Mouse (Mus musculus) hindbrain, postnatal 0 days (tissue): ENCODE measurements around the gene Krtcap2. TPM values are rescaled to one million over a fixed set of nuclear protein-coding genes. Genes with fewer than 3 reads are reported as not detected.

Experiments used
- ATAC-seq: fragments of 200-750 bp; cut with Nextera tagmentation; 2 replicates; pipeline ENCODE4 v1.8.0; 2017; ENCODE audit warnings: mild to moderate bottlenecking, moderate TSS enrichment, moderate library complexity
- DNase-seq: peaks from one replicate; pipeline ENCODE4 v3.0.0-alpha.2; 2015; ENCODE audit warnings: low spot score
- H3K27ac ChIP-seq: fragments of 300-500 bp; sonication (generic); 2 replicates; pipeline ENCODE4 v1.5.1; 2014; ENCODE audit warnings: mild to moderate bottlenecking
- H3K27me3 ChIP-seq: fragments of 300-500 bp; sonication (generic); 2 replicates; pipeline ENCODE4 v1.6.1; 2014; ENCODE audit warnings: low read length, mixed read lengths; ENCODE audit not compliant: insufficient read depth
- H3K36me3 ChIP-seq: fragments of 300-500 bp; sonication (generic); 2 replicates; pipeline ENCODE4 v1.6.1; 2014; ENCODE audit warnings: low read length, mixed read lengths; ENCODE audit not compliant: insufficient read depth
- H3K4me1 ChIP-seq: fragments of 300-500 bp; sonication (generic); 2 replicates; pipeline ENCODE4 v1.6.1; 2014; ENCODE audit warnings: antibody characterized with exemption, low read length, mixed read lengths; ENCODE audit not compliant: insufficient read depth
- H3K4me2 ChIP-seq: fragments of 300-500 bp; sonication (generic); 2 replicates; pipeline ENCODE4 v1.6.1; 2014; ENCODE audit warnings: low read depth, mild to moderate bottlenecking, low read length, moderate library complexity, mixed read lengths
- H3K4me3 ChIP-seq: fragments of 300-500 bp; sonication (generic); 2 replicates; pipeline ENCODE4 v1.5.1; 2014; ENCODE audit warnings: low read length
- H3K9ac ChIP-seq: fragments of 300-500 bp; sonication (generic); replicated peaks from 2 replicates; pipeline ENCODE4 v1.6.1; 2014; ENCODE audit warnings: mild to moderate bottlenecking, low read length, moderate library complexity, mixed read lengths
- H3K9me3 ChIP-seq: fragments of 300-500 bp; sonication (generic); 2 replicates; pipeline ENCODE4 v1.6.1; 2016; ENCODE audit warnings: low read length, mixed read lengths
- CTCF ChIP-seq: IDR thresholded peaks from 2 replicates; pipeline ENCODE4 v1.5.1; 2016; ENCODE audit warnings: antibody characterized with exemption, control low read depth, low read depth
- WGBS: fragments of 180-500 bp; shearing (Covaris S2); extraction: QIAGEN DNeasy Blood & Tissue Kit; methylation state at CpG from one replicate; pipeline ENCODE4 v1.1.7; 2014; 5-methylcytosine and 5-hydroxymethylcytosine counted together
- polyA plus RNA-seq: library from polyadenylated mRNA; unstranded; fragments of >200 nt; fragmentation: Nextera tagmentation; extraction: Ambion mirVana; gene quantifications from 2 replicates; pipeline ENCODE4 v1.2.1, GENCODE M21; 2015
- total RNA-seq: library from RNA; depleted of rRNA; stranded (reverse); fragments of >200 nt; gene quantifications from 2 replicates; pipeline ENCODE4 v1.2.3, GENCODE M21; 2014

Gene Krtcap2
- total and polyA plus RNA-seq, 2 experiments from 2014 or later: 74.9 to 250 TPM

GRCm38 (mm10) chr3:89284261-89284660 is 38.5 kb downstream of the Krtcap2 start:
- Histone ChIP-seq H3K9ac (no peak overlapping the region), H3K4me3 (no peak overlapping the region), H3K27me3 (no peaks in the 10 kb centered on the region), H3K36me3 (no peaks in the 10 kb centered on the region), H3K9me3 (no peaks in the 10 kb centered on the region), H3K4me2 (no peak overlapping the region), H3K27ac (no peak overlapping the region), H3K4me1 (peaks cover 8% of the 10 kb centered on the region; the same call in 1 of the 2 replicates)
- DNase-seq (no peak), ATAC-seq (no peak)
- no peak for TF ChIP-seq CTCF
- WGBS: 87% methylated on average over 3 of the region's 3 CpGs

GRCm38 (mm10) chr3:89285526-89285925 is 39.8 kb downstream of the Krtcap2 start:
- Histone ChIP-seq H3K4me1 (no peaks in the 10 kb centered on the region), H3K36me3 (no peaks in the 10 kb centered on the region), H3K27ac (no peak overlapping the region), H3K9me3 (no peaks in the 10 kb centered on the region), H3K4me2 (no peak overlapping the region), H3K27me3 (no peaks in the 10 kb centered on the region), H3K4me3 (no peak overlapping the region), H3K9ac (no peak overlapping the region)
- WGBS: 20% methylated on average over 2 of the region's 2 CpGs
- no peak for ATAC-seq
- no peak for TF ChIP-seq CTCF
- DNase-seq: no peak

- H3K9me3 ChIP-seq: no peaks in the 10 kb centered on the region
- no peak overlapping the region for H3K27ac ChIP-seq
- H3K36me3 ChIP-seq: no peaks in the 10 kb centered on the region
- no peak for TF ChIP-seq CTCF
- H3K4me3 ChIP-seq: no peak overlapping the region
- no peak overlapping the region for H3K9ac ChIP-seq
- DNase-seq: no peak
- ATAC-seq: no peak
- 68% methylated on average over 5 of the region's 5 CpGs for WGBS
- no peak overlapping the region for H3K4me2 ChIP-seq
- no peaks in the 10 kb centered on the region for H3K27me3 ChIP-seq
- no peaks in the 10 kb centered on the region for H3K4me1 ChIP-seq
Measured at GRCm38 (mm10) chr3:89287286-89287685, 41.5 kb downstream of the Krtcap2 start.

- Histone ChIP-seq H3K4me3 (no peak overlapping the region), H3K9me3 (no peaks in the 10 kb centered on the region)
Measured at GRCm38 (mm10) chr3:89288503-89288928, 42.8 kb downstream of the Krtcap2 start.

GRCm38 (mm10) chr3:89291874-89292273 is 46.1 kb downstream of the Krtcap2 start:
- ATAC-seq (no peak), DNase-seq (no peak)
- Histone ChIP-seq H3K4me3 (no peak overlapping the region), H3K4me1 (no peaks in the 10 kb centered on the region), H3K4me2 (no peak overlapping the region), H3K27ac (no peak overlapping the region), H3K9ac (no peak overlapping the region), H3K9me3 (no peaks in the 10 kb centered on the region), H3K36me3 (no peaks in the 10 kb centered on the region), H3K27me3 (no peaks in the 10 kb centered on the region)
- TF ChIP-seq CTCF: no peak
- 79% methylated on average over 10 of the region's 10 CpGs for WGBS

More at GRCm38 (mm10) chr3:89288503-89288928, 42.8 kb downstream of the Krtcap2 start:
- 44% methylated on average over 7 of the region's 7 CpGs for WGBS
- no peak for DNase-seq
- ATAC-seq: no peak
- Histone ChIP-seq H3K36me3 (no peaks in the 10 kb centered on the region), H3K4me1 (no peaks in the 10 kb centered on the region), H3K4me2 (no peak overlapping the region), H3K27me3 (no peaks in the 10 kb centered on the region), H3K27ac (no peak overlapping the region), H3K9ac (no peak overlapping the region)
- no peak for TF ChIP-seq CTCF

- Histone ChIP-seq H3K4me3 (no peak overlapping the region), H3K9me3 (no peaks in the 10 kb centered on the region), H3K9ac (no peak overlapping the region), H3K4me1 (no peaks in the 10 kb centered on the region), H3K27me3 (no peaks in the 10 kb centered on the region), H3K36me3 (no peaks in the 10 kb centered on the region), H3K27ac (no peak overlapping the region), H3K4me2 (no peak overlapping the region)
- WGBS: 70% methylated on average over 5 of the region's 5 CpGs
- no peak for TF ChIP-seq CTCF
- ATAC-seq: no peak
- DNase-seq: no peak
Measured at GRCm38 (mm10) chr3:89292303-89292702, 46.5 kb downstream of the Krtcap2 start.

- no peak overlapping the region for H3K4me2 ChIP-seq
Measured at GRCm38 (mm10) chr3:89293247-89293918, 47.6 kb downstream of the Krtcap2 start.

More at GRCm38 (mm10) chr3:89293247-89293918, 47.6 kb downstream of the Krtcap2 start:
- Histone ChIP-seq H3K9ac (no peak overlapping the region), H3K27me3 (no peaks in the 10 kb centered on the region), H3K36me3 (no peaks in the 10 kb centered on the region), H3K27ac (no peak overlapping the region), H3K9me3 (no peaks in the 10 kb centered on the region), H3K4me3 (no peak overlapping the region), H3K4me1 (no peaks in the 10 kb centered on the region)
- DNase-seq (no peak), ATAC-seq (no peak)
- TF ChIP-seq CTCF: no peak
- 90% methylated on average over 11 of the region's 11 CpGs for WGBS
